Mouse (Mus musculus) induced T-regulatory cell, adult 2 months (primary cell): ENCODE measurements around the gene Gm9495.
A peak's percentile ranks its signal among the peaks of the same experiment; 100 is the strongest.
"Not testable (repeated sequence)": the region's sequence is repeated elsewhere in the genome, so short reads cannot be mapped to it uniquely, and the experiment has no call there.

ENCODE experiments used
- DNase-seq: peaks from one replicate; pipeline ENCODE4 v3.0.0-alpha.2; 2012; ENCODE audit warnings: low read depth

Gm9495 gene

DNA sequence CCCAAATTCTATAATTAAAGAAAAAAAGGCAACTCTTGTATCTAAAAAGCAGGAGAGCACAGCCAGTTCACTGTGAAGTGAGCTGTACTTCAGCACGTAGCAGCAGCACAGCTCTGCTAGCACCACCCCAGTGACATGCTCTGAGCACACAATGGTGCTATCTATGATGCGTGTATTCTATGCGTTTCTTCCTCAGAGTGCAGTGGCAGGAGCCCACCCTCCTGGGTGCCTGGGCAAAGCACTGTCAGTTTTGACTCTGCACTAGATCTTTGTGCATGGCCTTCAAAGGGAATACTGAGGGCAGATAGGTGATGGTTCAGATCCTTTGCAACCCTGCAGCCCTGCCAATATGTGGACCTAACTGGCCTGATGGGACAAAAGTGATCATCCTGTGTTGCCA is at the start of gene Gm9495:
Gene Gm9495 (minus strand): TSS at position 101 of the 400 bp plus-strand sequence.
- not testable (repeated sequence) for DNase-seq

DNA sequence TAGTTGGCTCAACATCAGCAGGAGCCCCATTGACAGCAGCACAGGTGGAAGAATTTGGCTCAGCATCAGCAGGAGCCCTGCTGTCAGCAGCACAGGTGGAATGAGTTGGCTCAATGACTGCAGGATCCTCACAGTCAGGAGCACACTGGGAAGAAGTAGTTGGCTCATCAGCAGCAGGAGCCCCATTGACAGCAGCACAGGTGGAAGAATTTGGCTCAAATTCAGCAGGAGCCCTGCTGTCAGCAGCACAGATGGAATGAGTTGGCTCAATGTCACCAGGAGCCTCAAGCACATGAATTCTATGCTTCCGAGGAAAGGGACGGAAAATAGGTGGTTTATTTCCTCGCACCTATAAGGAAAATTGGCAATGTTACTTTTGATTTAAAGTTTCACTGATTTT is 21.6 kb upstream of the Gm9495 start:
- DNase-seq, result not testable (repeated sequence)

- not testable (repeated sequence) for DNase-seq
These were observed 33.3 kb downstream of the Gm9495 start for GRCm38 (mm10) chr8:69420018-69420417.

DNA sequence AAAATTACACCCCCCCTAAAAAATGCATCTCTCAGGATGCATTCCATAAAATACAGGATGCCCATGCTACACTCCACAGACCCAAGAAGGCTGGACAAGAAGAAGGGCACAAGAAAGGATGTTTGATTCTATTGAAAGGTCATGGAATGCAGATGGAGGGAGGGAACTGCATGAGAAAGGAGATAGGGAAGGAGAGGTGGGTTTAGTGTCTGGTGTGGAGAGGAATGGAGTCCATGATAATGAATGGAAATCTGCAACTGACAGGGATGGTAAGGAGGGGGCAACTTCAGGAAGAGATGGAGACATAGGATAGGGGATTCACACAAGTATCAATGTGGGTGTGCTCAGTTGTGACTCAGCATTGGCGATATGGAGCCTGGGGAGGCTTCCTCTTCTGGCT is 39.0 kb downstream of the Gm9495 start:
- DNase-seq, result no peak

GRCm38 (mm10) chr8:69404768-69405167 is 48.6 kb downstream of the Gm9495 start:
- DNase-seq, result no peak

- DNase-seq, result peak; percentile 11
These were observed 53.4 kb downstream of the Gm9495 start for GRCm38 (mm10) chr8:69399956-69400443.

DNA sequence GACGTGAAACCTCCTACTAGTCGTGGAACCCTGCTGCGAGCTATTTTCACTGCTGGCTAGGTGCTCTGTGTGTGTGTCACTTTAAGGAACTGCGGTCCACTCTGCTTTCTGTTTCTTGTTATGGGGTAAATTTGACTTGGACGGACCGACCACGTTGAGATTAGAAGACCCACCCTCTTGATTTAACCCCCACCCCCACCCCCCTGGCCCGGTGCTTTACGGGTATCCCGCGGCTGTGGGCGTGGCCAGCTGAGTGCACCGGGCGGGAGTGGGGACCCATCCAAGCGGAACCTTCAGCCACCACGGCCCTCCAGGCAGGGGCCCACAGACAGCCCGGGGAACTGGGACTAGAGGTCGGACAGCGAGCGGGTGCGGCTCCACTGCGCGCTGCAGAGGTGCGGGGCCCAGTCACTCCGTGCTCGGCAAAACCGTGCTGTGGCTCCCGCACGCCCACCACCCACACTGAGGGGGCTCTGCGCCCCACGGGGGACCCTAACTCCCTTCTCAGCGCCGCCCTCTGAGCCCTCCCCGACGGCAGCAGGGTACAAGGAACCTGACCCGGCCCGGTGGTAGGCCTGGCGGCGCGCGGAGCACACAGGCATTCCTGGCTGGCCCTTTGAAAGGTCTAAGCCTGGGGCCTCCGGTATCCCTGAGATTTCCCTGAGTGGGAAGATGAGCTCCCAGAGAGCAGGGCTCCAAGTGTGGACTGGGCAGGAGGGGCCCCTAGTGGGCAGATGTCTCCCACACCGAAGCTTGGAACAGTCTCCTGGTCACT is 54.0 kb downstream of the Gm9495 start:
- DNase-seq, result peak; percentile 54

DNA sequence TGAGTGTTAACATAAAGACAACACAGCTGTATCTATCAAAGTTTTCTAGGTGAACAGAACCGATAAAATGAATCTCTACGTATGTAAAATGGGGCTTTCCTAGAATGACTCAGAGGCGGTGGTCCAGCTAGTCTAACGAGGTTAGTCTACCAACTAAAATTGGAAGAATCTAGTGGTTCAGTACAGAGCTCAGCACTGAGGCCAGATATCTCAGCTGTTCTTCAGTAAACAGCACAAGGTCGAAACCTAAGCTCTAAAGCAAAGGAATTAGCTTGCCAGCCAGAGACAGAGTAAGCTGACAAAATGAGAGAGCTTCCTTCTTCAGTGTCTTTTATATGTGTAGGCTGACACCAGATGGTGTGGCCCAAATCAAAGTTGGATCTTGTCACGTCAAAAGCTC is 57.2 kb downstream of the Gm9495 start:
- DNase-seq, result peak; percentile 9

- DNase-seq, result peak; percentile 92
These were observed 58.1 kb downstream of the Gm9495 start for GRCm38 (mm10) chr8:69395050-69395789.

DNA sequence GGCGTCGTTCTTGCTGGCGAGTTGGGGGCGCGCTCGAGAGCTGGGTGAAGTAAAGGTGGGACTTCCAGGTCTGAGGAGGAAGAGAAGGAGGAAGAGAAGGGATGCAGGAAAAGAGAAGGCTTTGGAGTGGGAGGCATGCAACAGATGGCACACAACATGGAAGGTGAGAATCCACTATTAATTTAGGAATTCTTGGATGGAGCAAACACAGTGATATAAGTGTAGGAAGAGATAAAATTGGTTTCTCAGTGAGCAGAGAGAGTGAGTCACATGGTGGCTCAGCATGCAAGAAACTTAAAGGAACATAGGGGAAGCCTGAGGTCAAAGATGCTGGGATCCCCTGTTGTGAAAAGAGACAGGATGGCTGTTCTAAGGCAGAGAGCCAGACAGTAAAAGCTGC is 69.0 kb downstream of the Gm9495 start:
- DNase-seq, result no peak
